Mouse (Mus musculus) 3T3-L1 (cell line): ENCODE measurements at regions not wholly inside any gene's neighbourhood (a gene's known extent, or its start where the extent isn't known, plus 50 kb on each side); places are given as distances from the start of the nearest gene placed in this dataset.
A peak's percentile ranks its signal among the peaks of the same experiment; 100 is the strongest.

Experiments used
- DNase-seq: peaks from one replicate; pipeline ENCODE4 v3.0.0-alpha.2; 2015; ENCODE audit warnings: low read depth, low spot score

- no peak for DNase-seq
Measured at GRCm38 (mm10) chr12:12147088-12147687, 114.8 kb upstream of the Fam49a start.

- no peak for DNase-seq
Measured at GRCm38 (mm10) chr12:12147847-12148246, 114.1 kb upstream of the Fam49a start.

- peak; percentile 47 for DNase-seq
Measured at GRCm38 (mm10) chr12:12148659-12149399, 113.1 kb upstream of the Fam49a start.

GRCm38 (mm10) chr12:12164411-12164810, 97.5 kb upstream of the Fam49a start:
- DNase-seq: no peak

GRCm38 (mm10) chr12:12170581-12170980, 91.4 kb upstream of the Fam49a start:
- DNase-seq: no peak

GRCm38 (mm10) chr12:12172087-12172823, 89.7 kb upstream of the Fam49a start:
- no peak for DNase-seq

GRCm38 (mm10) chr12:12176331-12177263, 85.3 kb upstream of the Fam49a start:
- DNase-seq: peak; percentile 21

- no peak for DNase-seq
Measured at GRCm38 (mm10) chr12:12177264-12178043, 84.5 kb upstream of the Fam49a start.

- DNase-seq: no peak
Measured at GRCm38 (mm10) chr12:12178391-12178790, 83.5 kb upstream of the Fam49a start.

GRCm38 (mm10) chr12:12179292-12179865, 82.6 kb upstream of the Fam49a start:
- DNase-seq: no peak

GRCm38 (mm10) chr12:12180986-12181385, 81.0 kb upstream of the Fam49a start:
- no peak for DNase-seq

- no peak for DNase-seq
Measured at GRCm38 (mm10) chr12:12181686-12182085, 80.3 kb upstream of the Fam49a start.

GRCm38 (mm10) chr12:12186353-12186752, 75.6 kb upstream of the Fam49a start:
- DNase-seq: no peak

GRCm38 (mm10) chr12:12195066-12195465, 66.9 kb upstream of the Fam49a start:
- DNase-seq: no peak

GRCm38 (mm10) chr12:12196627-12197026, 65.3 kb upstream of the Fam49a start:
- no peak for DNase-seq

- DNase-seq: no peak
Measured at GRCm38 (mm10) chr12:12208216-12208615, 53.7 kb upstream of the Fam49a start.
